Mouse (Mus musculus) heart, embryonic 15.5 days (tissue): ENCODE measurements at regions not wholly inside any gene's neighbourhood (a gene's known extent, or its start where the extent isn't known, plus 50 kb on each side); places are given as distances from the start of the nearest gene placed in this dataset.

Experiments used
- ATAC-seq: fragments of 200-750 bp; cut with Nextera tagmentation; replicated peaks from 2 replicates; pipeline ENCODE4 v1.8.0; 2017; ENCODE audit warnings: low read depth, moderate TSS enrichment; ENCODE audit not compliant: insufficient number of reproducible peaks, insufficient read depth, low FRiP score
- H3K27ac ChIP-seq: fragments of 300-500 bp; sonication (generic); 2 replicates; pipeline ENCODE4 v1.5.1; 2015; ENCODE audit warnings: mild to moderate bottlenecking, inconsistent platforms
- H3K27me3 ChIP-seq: fragments of 300-500 bp; sonication (generic); 2 replicates; pipeline ENCODE4 v1.6.1; 2015; ENCODE audit warnings: inconsistent platforms
- H3K36me3 ChIP-seq: fragments of 300-500 bp; sonication (generic); 2 replicates; pipeline ENCODE4 v1.6.1; 2015; ENCODE audit warnings: mild to moderate bottlenecking, inconsistent platforms
- H3K4me1 ChIP-seq: fragments of 300-500 bp; sonication (generic); replicated peaks from 2 replicates; pipeline ENCODE4 v1.6.1; 2015; ENCODE audit warnings: inconsistent platforms
- H3K4me2 ChIP-seq: fragments of 300-500 bp; sonication (generic); 2 replicates; pipeline ENCODE4 v1.6.1; 2015; ENCODE audit warnings: inconsistent platforms, mild to moderate bottlenecking, moderate library complexity
- H3K4me3 ChIP-seq: fragments of 300-500 bp; sonication (generic); 2 replicates; pipeline ENCODE4 v1.5.1; 2015; ENCODE audit warnings: mild to moderate bottlenecking, inconsistent platforms
- H3K9ac ChIP-seq: fragments of 300-500 bp; sonication (generic); 2 replicates; pipeline ENCODE4 v1.6.1; 2015; ENCODE audit warnings: mild to moderate bottlenecking, inconsistent platforms
- H3K9me3 ChIP-seq: fragments of 300-500 bp; sonication (generic); replicated peaks from 2 replicates; pipeline ENCODE4 v1.6.1; 2016; ENCODE audit warnings: inconsistent platforms
- WGBS: fragments of 180-500 bp; shearing (Covaris S2); methylation state at CpG from one replicate; pipeline ENCODE4 v1.1.7; 2015; ENCODE audit warnings: mixed read lengths; 5-methylcytosine and 5-hydroxymethylcytosine counted together

GRCm38 (mm10) chr14:105668969-105669368, 227.7 kb downstream of the Spry2 start:
- no peak for ATAC-seq
- peaks cover 4% of the 10 kb centered on the region for H3K4me1 ChIP-seq
- H3K9ac ChIP-seq: no peak overlapping the region
- H3K4me2 ChIP-seq: peak overlapping the region; percentile 45
- no peaks in the 10 kb centered on the region for H3K9me3 ChIP-seq
- H3K4me3 ChIP-seq: 0 out of 2 replicates have a peak overlapping the region, but pooled peaks have one; percentile 5
- H3K27ac ChIP-seq: no peak overlapping the region
- H3K27me3 ChIP-seq: no peaks in the 10 kb centered on the region
- WGBS: 10% methylated on average over 11 of the region's 11 CpGs
- no peaks in the 10 kb centered on the region for H3K36me3 ChIP-seq

GRCm38 (mm10) chr14:105664671-105665198, 231.9 kb downstream of the Spry2 start:
- H3K36me3 ChIP-seq: no peaks in the 10 kb centered on the region
- no peak for ATAC-seq
- no peaks in the 10 kb centered on the region for H3K9me3 ChIP-seq
- H3K4me2 ChIP-seq: no peak overlapping the region
- no peak overlapping the region for H3K4me3 ChIP-seq
- peaks cover 4% of the 10 kb centered on the region for H3K4me1 ChIP-seq
- no peaks in the 10 kb centered on the region for H3K27me3 ChIP-seq
- H3K27ac ChIP-seq: no peak overlapping the region
- no peak overlapping the region for H3K9ac ChIP-seq
- WGBS: 70% methylated on average over 7 of the region's 7 CpGs

- ATAC-seq: no peak
- whole genome bisulfite sequencing: 72% methylated on average over 4 of the region's 4 CpGs
These were observed 233.1 kb downstream of the Spry2 start for GRCm38 (mm10) chr14:105663472-105663871.

GRCm38 (mm10) chr14:105662839-105663238, 233.8 kb downstream of the Spry2 start:
- Histone ChIP-seq H3K9ac (no peak overlapping the region), H3K36me3 (no peaks in the 10 kb centered on the region)
- 83% methylated on average over 6 of the region's 6 CpGs for WGBS

More at GRCm38 (mm10) chr14:105663472-105663871, 233.1 kb downstream of the Spry2 start:
- no peaks in the 10 kb centered on the region for H3K9me3 ChIP-seq
- H3K4me1 ChIP-seq: no peaks in the 10 kb centered on the region
- no peaks in the 10 kb centered on the region for H3K36me3 ChIP-seq
- no peak overlapping the region for H3K27ac ChIP-seq
- H3K4me3 ChIP-seq: no peak overlapping the region
- no peak overlapping the region for H3K4me2 ChIP-seq
- H3K9ac ChIP-seq: no peak overlapping the region
- H3K27me3 ChIP-seq: no peaks in the 10 kb centered on the region

GRCm38 (mm10) chr14:105658316-105658715, 238.3 kb downstream of the Spry2 start:
- no peak overlapping the region for H3K27ac ChIP-seq

More at GRCm38 (mm10) chr14:105662839-105663238, 233.8 kb downstream of the Spry2 start:
- H3K27me3 ChIP-seq: no peaks in the 10 kb centered on the region
- H3K4me3 ChIP-seq: no peak overlapping the region
- no peak overlapping the region for H3K4me2 ChIP-seq
- no peak for ATAC-seq
- H3K4me1 ChIP-seq: no peaks in the 10 kb centered on the region
- H3K9me3 ChIP-seq: no peaks in the 10 kb centered on the region
- no peak overlapping the region for H3K27ac ChIP-seq

GRCm38 (mm10) chr14:105647166-105647565, 249.5 kb downstream of the Spry2 start:
- H3K27ac ChIP-seq: no peak overlapping the region
- no peak for ATAC-seq
- WGBS: 46% methylated on average over 3 of the region's 3 CpGs

More at GRCm38 (mm10) chr14:105658316-105658715, 238.3 kb downstream of the Spry2 start:
- no peak overlapping the region for H3K4me2 ChIP-seq
- 92% methylated on average over 2 of the region's 2 CpGs for WGBS
- no peak for ATAC-seq
- no peaks in the 10 kb centered on the region for H3K9me3 ChIP-seq
- no peaks in the 10 kb centered on the region for H3K36me3 ChIP-seq
- no peaks in the 10 kb centered on the region for H3K27me3 ChIP-seq
- no peak overlapping the region for H3K9ac ChIP-seq
- H3K4me1 ChIP-seq: no peaks in the 10 kb centered on the region
- H3K4me3 ChIP-seq: no peak overlapping the region

GRCm38 (mm10) chr14:105644428-105644827, 252.2 kb downstream of the Spry2 start:
- ATAC-seq: no peak
- H3K27me3 ChIP-seq: no peaks in the 10 kb centered on the region
- H3K4me3 ChIP-seq: no peak overlapping the region
- H3K9ac ChIP-seq: no peak overlapping the region
- H3K36me3 ChIP-seq: no peaks in the 10 kb centered on the region
- no peak overlapping the region for H3K4me2 ChIP-seq
- no peaks in the 10 kb centered on the region for H3K9me3 ChIP-seq
- H3K4me1 ChIP-seq: no peaks in the 10 kb centered on the region
- WGBS: 85% methylated on average over 2 of the region's 2 CpGs
- no peak overlapping the region for H3K27ac ChIP-seq

More at GRCm38 (mm10) chr14:105647166-105647565, 249.5 kb downstream of the Spry2 start:
- Histone ChIP-seq H3K4me3 (no peak overlapping the region), H3K4me1 (no peaks in the 10 kb centered on the region), H3K4me2 (no peak overlapping the region), H3K36me3 (no peaks in the 10 kb centered on the region), H3K9me3 (no peaks in the 10 kb centered on the region), H3K9ac (no peak overlapping the region), H3K27me3 (no peaks in the 10 kb centered on the region)

GRCm38 (mm10) chr14:105643285-105643957, 253.2 kb downstream of the Spry2 start:
- Histone ChIP-seq H3K36me3 (no peaks in the 10 kb centered on the region), H3K4me1 (no peaks in the 10 kb centered on the region), H3K9ac (no peak overlapping the region), H3K4me2 (no peak overlapping the region), H3K9me3 (no peaks in the 10 kb centered on the region), H3K4me3 (no peak overlapping the region), H3K27me3 (no peaks in the 10 kb centered on the region), H3K27ac (no peak overlapping the region)
- ATAC-seq: no peak
- WGBS: 71% methylated on average over 7 of the region's 7 CpGs

GRCm38 (mm10) chr14:105632335-105632734, 264.3 kb downstream of the Spry2 start:
- H3K4me3 ChIP-seq: no peak overlapping the region
- H3K27ac ChIP-seq: no peak overlapping the region
- no peaks in the 10 kb centered on the region for H3K27me3 ChIP-seq
- no peaks in the 10 kb centered on the region for H3K36me3 ChIP-seq
- no peak overlapping the region for H3K4me2 ChIP-seq
- ATAC-seq: no peak
- WGBS: 88% methylated on average over 4 of the region's 4 CpGs
- no peaks in the 10 kb centered on the region for H3K9me3 ChIP-seq
- no peaks in the 10 kb centered on the region for H3K4me1 ChIP-seq
- no peak overlapping the region for H3K9ac ChIP-seq

GRCm38 (mm10) chr14:105631681-105632031, 265.0 kb downstream of the Spry2 start:
- H3K27ac ChIP-seq: no peak overlapping the region
- H3K9me3 ChIP-seq: no peaks in the 10 kb centered on the region
- no peak overlapping the region for H3K4me3 ChIP-seq
- no peak overlapping the region for H3K4me2 ChIP-seq
- no peak for ATAC-seq
- H3K4me1 ChIP-seq: no peaks in the 10 kb centered on the region
- H3K9ac ChIP-seq: no peak overlapping the region
- no peaks in the 10 kb centered on the region for H3K36me3 ChIP-seq
- H3K27me3 ChIP-seq: no peaks in the 10 kb centered on the region
- 79% methylated on average over 5 of the region's 5 CpGs for WGBS

GRCm38 (mm10) chr14:105630867-105631680, 265.5 kb downstream of the Spry2 start:
- no peak overlapping the region for H3K4me3 ChIP-seq
- H3K9ac ChIP-seq: no peak overlapping the region
- H3K27ac ChIP-seq: no peak overlapping the region
- no peaks in the 10 kb centered on the region for H3K4me1 ChIP-seq
- H3K27me3 ChIP-seq: no peaks in the 10 kb centered on the region
- H3K4me2 ChIP-seq: no peak overlapping the region
- no peak for ATAC-seq
- H3K36me3 ChIP-seq: no peaks in the 10 kb centered on the region
- WGBS: 89% methylated on average over 9 of the region's 9 CpGs
- H3K9me3 ChIP-seq: no peaks in the 10 kb centered on the region
